Mouse (Mus musculus) heart, embryonic 12.5 days (tissue): ENCODE results near the gene Hook1. TPM values are rescaled to one million over a fixed set of nuclear protein-coding genes. Genes with fewer than 3 reads are reported as not detected.
"Not testable (repeated sequence)": the region's sequence is repeated elsewhere in the genome, so short reads cannot be mapped to it uniquely, and the experiment has no call there.

Experiments used
- ATAC-seq: fragments of 200-750 bp; cut with Nextera tagmentation; 2 replicates; pipeline ENCODE4 v1.8.0; 2017; ENCODE audit warnings: moderate TSS enrichment, moderate library complexity; ENCODE audit not compliant: insufficient number of reproducible peaks, low FRiP score
- H3K27ac ChIP-seq: fragments of 300-500 bp; sonication (generic); 2 replicates; pipeline ENCODE4 v1.5.1; 2016; ENCODE audit warnings: mild to moderate bottlenecking, moderate library complexity; ENCODE audit not compliant: poor library complexity, severe bottlenecking
- H3K27me3 ChIP-seq: fragments of 300-500 bp; sonication (generic); replicated peaks from 2 replicates; pipeline ENCODE4 v1.6.1; 2016; ENCODE audit warnings: mild to moderate bottlenecking, moderate library complexity
- H3K36me3 ChIP-seq: fragments of 300-500 bp; sonication (generic); 2 replicates; pipeline ENCODE4 v1.6.1; 2016; ENCODE audit warnings: mild to moderate bottlenecking, moderate library complexity
- H3K4me1 ChIP-seq: fragments of 300-500 bp; sonication (generic); replicated peaks from 2 replicates; pipeline ENCODE4 v1.6.1; 2016; ENCODE audit warnings: mild to moderate bottlenecking
- H3K4me2 ChIP-seq: fragments of 300-500 bp; sonication (generic); 2 replicates; pipeline ENCODE4 v1.6.1; 2016; ENCODE audit warnings: mild to moderate bottlenecking, moderate library complexity
- H3K4me3 ChIP-seq: fragments of 300-500 bp; sonication (generic); 2 replicates; pipeline ENCODE4 v1.5.1; 2016; ENCODE audit warnings: mild to moderate bottlenecking
- H3K9ac ChIP-seq: fragments of 300-500 bp; sonication (generic); 2 replicates; pipeline ENCODE4 v1.6.1; 2016; ENCODE audit warnings: mild to moderate bottlenecking, moderate library complexity
- H3K9me3 ChIP-seq: fragments of 300-500 bp; sonication (generic); replicated peaks from 2 replicates; pipeline ENCODE4 v1.6.1; 2016; ENCODE audit warnings: mild to moderate bottlenecking, moderate library complexity
- WGBS: fragments of 180-500 bp; shearing (Covaris S2); methylation state at CpG from one replicate; pipeline ENCODE4 v1.1.7; 2016; 5-methylcytosine and 5-hydroxymethylcytosine counted together
- polyA plus RNA-seq: library from polyadenylated mRNA; unstranded; fragments of >200 nt; fragmentation: Nextera tagmentation; extraction: Ambion mirVana; gene quantifications from 2 replicates; pipeline ENCODE4 v1.2.1, GENCODE M21; 2016

Hook1 gene
- polyA plus RNA-seq, 1 experiment from 2014 or later = 11.7 TPM

- Histone ChIP-seq H3K27ac (no peak overlapping the region), H3K4me3 (no peak overlapping the region), H3K4me1 (no peaks in the 10 kb centered on the region), H3K27me3 (no peaks in the 10 kb centered on the region), H3K4me2 (no peak overlapping the region), H3K36me3 (no peaks in the 10 kb centered on the region), H3K9me3 (peaks cover 3% of the 10 kb centered on the region), H3K9ac (no peak overlapping the region)
- ATAC-seq = peak; percentile 53; the same call in 1 of the 2 replicates
Measured at GRCm38 (mm10) chr4:95953328-95953727, 13.7 kb upstream of the Hook1 start.

GRCm38 (mm10) chr4:95982221-95982620, 15.2 kb downstream of the Hook1 start:
- ATAC-seq, H3K4me2 ChIP-seq, H3K36me3 ChIP-seq, H3K27ac ChIP-seq, H3K4me1 ChIP-seq, H3K27me3 ChIP-seq, H3K9me3 ChIP-seq, H3K4me3 ChIP-seq, H3K9ac ChIP-seq: not testable (repeated sequence)
- WGBS = 81% methylated on average over 17 of the region's 17 CpGs

GRCm38 (mm10) chr4:96016875-96017274, 49.8 kb downstream of the Hook1 start:
- no peak overlapping the region for H3K4me3 ChIP-seq
- H3K9ac ChIP-seq = no peak overlapping the region
- peaks cover 10% of the 10 kb centered on the region; the same call in 1 of the 2 replicates for H3K36me3 ChIP-seq
- H3K9me3 ChIP-seq = no peaks in the 10 kb centered on the region
- H3K4me1 ChIP-seq = no peaks in the 10 kb centered on the region
- WGBS = 84% methylated on average over 1 of the region's 1 CpGs
- no peak overlapping the region for H3K4me2 ChIP-seq
- no peak overlapping the region for H3K27ac ChIP-seq
- no peaks in the 10 kb centered on the region for H3K27me3 ChIP-seq
- ATAC-seq = no peak

- Histone ChIP-seq H3K36me3 (peaks cover 6% of the 10 kb centered on the region; the same call in 1 of the 2 replicates), H3K27me3 (no peaks in the 10 kb centered on the region), H3K9ac (no peak overlapping the region), H3K9me3 (no peaks in the 10 kb centered on the region), H3K4me2 (no peak overlapping the region), H3K4me3 (no peak overlapping the region), H3K4me1 (no peaks in the 10 kb centered on the region), H3K27ac (no peak overlapping the region)
- no peak for ATAC-seq
Measured at GRCm38 (mm10) chr4:96022803-96023202, 55.8 kb downstream of the Hook1 start.

GRCm38 (mm10) chr4:96028412-96028811, 61.4 kb downstream of the Hook1 start:
- Histone ChIP-seq H3K9me3 (no peaks in the 10 kb centered on the region), H3K4me2 (no peak overlapping the region), H3K4me3 (no peak overlapping the region), H3K9ac (no peak overlapping the region), H3K4me1 (no peaks in the 10 kb centered on the region), H3K27me3 (no peaks in the 10 kb centered on the region), H3K27ac (no peak overlapping the region), H3K36me3 (no peaks in the 10 kb centered on the region)
- ATAC-seq = no peak
- 97% methylated on average over 1 of the region's 1 CpGs for WGBS

- WGBS = 81% methylated on average over 2 of the region's 2 CpGs
- H3K4me3 ChIP-seq = no peak overlapping the region
- no peak overlapping the region for H3K9ac ChIP-seq
- no peaks in the 10 kb centered on the region for H3K36me3 ChIP-seq
- H3K9me3 ChIP-seq = no peaks in the 10 kb centered on the region
- no peaks in the 10 kb centered on the region for H3K27me3 ChIP-seq
- ATAC-seq = no peak
- H3K4me2 ChIP-seq = no peak overlapping the region
- no peak overlapping the region for H3K27ac ChIP-seq
- no peaks in the 10 kb centered on the region for H3K4me1 ChIP-seq
Measured at GRCm38 (mm10) chr4:96060106-96060505, 93.1 kb downstream of the Hook1 start.

GRCm38 (mm10) chr4:96062045-96062444, 95.0 kb downstream of the Hook1 start:
- Histone ChIP-seq H3K36me3 (no peaks in the 10 kb centered on the region), H3K4me1 (no peaks in the 10 kb centered on the region), H3K4me3 (no peak overlapping the region), H3K9me3 (no peaks in the 10 kb centered on the region), H3K4me2 (no peak overlapping the region), H3K27ac (no peak overlapping the region), H3K9ac (no peak overlapping the region), H3K27me3 (no peaks in the 10 kb centered on the region)
- 80% methylated on average over 2 of the region's 2 CpGs for WGBS
- no peak for ATAC-seq

Other genes starting within 250 kb of the Hook1 start
- gene Cyp2j13, start 110.3 kb downstream of the Hook1 start, polyA plus RNA-seq = not detected in 2 replicates
- not detected in 2 replicates for gene Cyp2j12, start 173.9 kb downstream of the Hook1 start, polyA plus RNA-seq